Mouse (Mus musculus): ENCODE results near the gene Rps19. TPM values are rescaled to one million over a fixed set of nuclear protein-coding genes. Genes with fewer than 3 reads are reported as not detected.

The Rps19 gene
- polyA plus RNA-seq, 1 experiment from 2014 or later, result 2,364 TPM

GRCm38 (mm10) chr7:24901114-24901513, 16.9 kb downstream of the Rps19 start:
- Histone ChIP-seq H3K9ac (replicated peaks; ENCODE audit: low read length) (no peak overlapping the region), H3K4me2 (replicated peaks; ENCODE audit: low read depth, low read length) (no peak overlapping the region), H3K27me3 (ENCODE audit: insufficient read depth, low read length) (no peaks in the 10 kb centered on the region), H3K36me3 (ENCODE audit: insufficient read depth, low read length) (no peaks in the 10 kb centered on the region), H3K27ac (ENCODE audit: low read length) (no peak overlapping the region), H3K4me3 (ENCODE audit: low read length) (no peak overlapping the region), H3K4me1 (ENCODE audit: insufficient read depth, low read length) (peaks cover 19% of the 10 kb centered on the region), H3K9me3 (ENCODE audit: low read length) (no peaks in the 10 kb centered on the region)
- WGBS, result 77% methylated on average over 6 of the region's 6 CpGs
- no peak for ATAC-seq (ENCODE audit: low FRiP score, low TSS enrichment)

DNA sequence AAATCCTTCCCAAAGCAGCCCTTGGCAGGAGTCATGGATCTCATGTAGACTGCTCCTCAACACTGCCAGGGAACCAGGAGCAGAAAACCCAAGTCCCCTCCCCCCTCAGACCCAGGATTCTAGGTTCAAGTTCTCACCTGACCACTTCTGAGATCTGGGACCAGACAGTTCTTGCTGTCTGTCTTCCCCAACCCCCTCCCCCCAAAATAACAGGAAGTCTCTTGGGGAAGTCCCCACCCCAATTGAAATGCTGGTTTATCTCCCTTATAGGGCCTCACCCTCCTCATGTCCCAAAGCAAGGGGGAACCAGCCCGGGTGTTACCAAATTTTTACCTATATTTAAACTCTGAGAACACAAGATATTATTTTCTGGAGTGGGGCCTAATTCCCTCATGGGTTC, 17.7 kb downstream of the Rps19 start:
- H3K27ac ChIP-seq (ENCODE audit: low read length), result peak overlapping the region; percentile 73
- H3K9ac ChIP-seq (replicated peaks; ENCODE audit: low read length), result peak overlapping the region; percentile 88
- H3K36me3 ChIP-seq (ENCODE audit: insufficient read depth, low read length), result no peaks in the 10 kb centered on the region
- H3K4me1 ChIP-seq (ENCODE audit: insufficient read depth, low read length), result peaks cover 27% of the 10 kb centered on the region
- no peak overlapping the region for H3K4me3 ChIP-seq (ENCODE audit: low read length)
- H3K9me3 ChIP-seq (ENCODE audit: low read length), result no peaks in the 10 kb centered on the region
- ATAC-seq (ENCODE audit: low FRiP score, low TSS enrichment), result no peak
- H3K4me2 ChIP-seq (replicated peaks; ENCODE audit: low read depth, low read length), result peak overlapping the region; percentile 94; the same call in 1 of the 2 replicates
- 42% methylated on average over 1 of the region's 1 CpGs for WGBS
- H3K27me3 ChIP-seq (ENCODE audit: insufficient read depth, low read length), result no peaks in the 10 kb centered on the region

GRCm38 (mm10) chr7:24902264-24902629, 18.1 kb downstream of the Rps19 start:
- Histone ChIP-seq H3K9me3 (ENCODE audit: low read length) (no peaks in the 10 kb centered on the region), H3K27ac (ENCODE audit: low read length) (peak overlapping the region; percentile 73), H3K4me2 (replicated peaks; ENCODE audit: low read depth, low read length) (peak overlapping the region; percentile 94), H3K27me3 (ENCODE audit: insufficient read depth, low read length) (no peaks in the 10 kb centered on the region), H3K4me3 (ENCODE audit: low read length) (peak overlapping the region; percentile 62), H3K9ac (replicated peaks; ENCODE audit: low read length) (peak overlapping the region; percentile 88), H3K4me1 (ENCODE audit: insufficient read depth, low read length) (peaks cover 31% of the 10 kb centered on the region), H3K36me3 (ENCODE audit: insufficient read depth, low read length) (no peaks in the 10 kb centered on the region)
- no peak for ATAC-seq (ENCODE audit: low FRiP score, low TSS enrichment)
- WGBS, result 44% methylated on average over 2 of the region's 2 CpGs

- ATAC-seq (ENCODE audit: low FRiP score, low TSS enrichment), result no peak
- Histone ChIP-seq H3K27ac (ENCODE audit: low read length) (peak within 1 kb of the TSS; percentile 73), H3K4me2 (replicated peaks; ENCODE audit: low read depth, low read length) (peak within 1 kb of the TSS; percentile 94), H3K4me3 (ENCODE audit: low read length) (peak within 1 kb of the TSS; percentile 62), H3K27me3 (ENCODE audit: insufficient read depth, low read length) (no peaks in the 10 kb centered on the region), H3K9me3 (ENCODE audit: low read length) (no peaks in the 10 kb centered on the region), H3K4me1 (ENCODE audit: insufficient read depth, low read length) (peaks cover 35% of the 10 kb centered on the region), H3K9ac (replicated peaks; ENCODE audit: low read length) (peak within 1 kb of the TSS; percentile 88), H3K36me3 (ENCODE audit: insufficient read depth, low read length) (no peaks in the 10 kb centered on the region)
- 7% methylated on average over 28 of the region's 68 CpGs for WGBS
Observed at GRCm38 (mm10) chr7:24902630-24903443, 18.7 kb downstream of the Rps19 start, which contains the start of gene Arhgef1. Arhgef1 (plus strand) TSS chr7:24902912.

- no peaks in the 10 kb centered on the region for H3K27me3 ChIP-seq (ENCODE audit: insufficient read depth, low read length)
- ATAC-seq (ENCODE audit: low FRiP score, low TSS enrichment), result no peak
- peaks cover 35% of the 10 kb centered on the region for H3K4me1 ChIP-seq (ENCODE audit: insufficient read depth, low read length)
- H3K4me3 ChIP-seq (ENCODE audit: low read length), result peak overlapping the region; percentile 62
- 29% methylated on average over 10 of the region's 10 CpGs for WGBS
- peak overlapping the region; percentile 94 for H3K4me2 ChIP-seq (replicated peaks; ENCODE audit: low read depth, low read length)
- H3K9me3 ChIP-seq (ENCODE audit: low read length), result no peaks in the 10 kb centered on the region
- peak overlapping the region; percentile 73 for H3K27ac ChIP-seq (ENCODE audit: low read length)
- H3K9ac ChIP-seq (replicated peaks; ENCODE audit: low read length), result peak overlapping the region; percentile 88
- peaks cover 4% of the 10 kb centered on the region; the same call in 1 of the 2 replicates for H3K36me3 ChIP-seq (ENCODE audit: insufficient read depth, low read length)
Observed at GRCm38 (mm10) chr7:24903444-24903825, 19.3 kb downstream of the Rps19 start.

GRCm38 (mm10) chr7:24904070-24904483, 19.9 kb downstream of the Rps19 start:
- ATAC-seq (ENCODE audit: low FRiP score, low TSS enrichment), result peak; percentile 98
- Histone ChIP-seq H3K4me3 (ENCODE audit: low read length) (peak overlapping the region; percentile 62), H3K9ac (replicated peaks; ENCODE audit: low read length) (peak overlapping the region; percentile 88), H3K36me3 (ENCODE audit: insufficient read depth, low read length) (peaks cover 10% of the 10 kb centered on the region; the same call in 1 of the 2 replicates), H3K4me2 (replicated peaks; ENCODE audit: low read depth, low read length) (peak overlapping the region; percentile 94), H3K27me3 (ENCODE audit: insufficient read depth, low read length) (no peaks in the 10 kb centered on the region), H3K9me3 (ENCODE audit: low read length) (no peaks in the 10 kb centered on the region), H3K4me1 (ENCODE audit: insufficient read depth, low read length) (peaks cover 35% of the 10 kb centered on the region), H3K27ac (ENCODE audit: low read length) (peak overlapping the region; percentile 84)
- WGBS, result under 1% methylated on average over 30 of the region's 30 CpGs

DNA sequence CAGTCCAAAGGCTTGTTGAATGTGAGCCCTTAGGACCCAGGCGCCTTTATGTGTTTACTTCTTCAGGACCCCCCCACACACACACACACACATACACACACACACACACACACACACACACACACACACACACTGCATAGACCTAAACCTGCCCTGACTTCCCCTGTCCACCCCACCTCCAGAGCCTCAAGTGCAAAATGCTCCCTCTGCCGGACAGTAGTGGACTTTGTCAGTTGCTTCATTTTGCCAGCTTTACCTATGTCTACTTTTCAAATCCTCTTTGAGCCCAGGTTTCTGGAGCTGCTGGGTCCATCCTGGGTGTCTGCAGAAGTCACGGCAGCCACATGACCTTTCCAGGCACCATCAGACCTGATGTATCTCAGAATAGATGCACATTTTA, 20.8 kb downstream of the Rps19 start:
- H3K36me3 ChIP-seq (ENCODE audit: insufficient read depth, low read length), result peaks cover 11% of the 10 kb centered on the region; the same call in 1 of the 2 replicates
- WGBS, result 9% methylated on average over 3 of the region's 3 CpGs
- peak overlapping the region; percentile 94 for H3K4me2 ChIP-seq (replicated peaks; ENCODE audit: low read depth, low read length)
- H3K27ac ChIP-seq (ENCODE audit: low read length), result peak overlapping the region; percentile 84
- peaks cover 35% of the 10 kb centered on the region for H3K4me1 ChIP-seq (ENCODE audit: insufficient read depth, low read length)
- H3K9me3 ChIP-seq (ENCODE audit: low read length), result no peaks in the 10 kb centered on the region
- peak overlapping the region; percentile 62 for H3K4me3 ChIP-seq (ENCODE audit: low read length)
- no peaks in the 10 kb centered on the region for H3K27me3 ChIP-seq (ENCODE audit: insufficient read depth, low read length)
- peak overlapping the region; percentile 86 for H3K9ac ChIP-seq (replicated peaks; ENCODE audit: low read length)
- 0 out of 2 replicates have a peak, but pooled peaks have one; percentile 25 for ATAC-seq (ENCODE audit: low FRiP score, low TSS enrichment)

DNA sequence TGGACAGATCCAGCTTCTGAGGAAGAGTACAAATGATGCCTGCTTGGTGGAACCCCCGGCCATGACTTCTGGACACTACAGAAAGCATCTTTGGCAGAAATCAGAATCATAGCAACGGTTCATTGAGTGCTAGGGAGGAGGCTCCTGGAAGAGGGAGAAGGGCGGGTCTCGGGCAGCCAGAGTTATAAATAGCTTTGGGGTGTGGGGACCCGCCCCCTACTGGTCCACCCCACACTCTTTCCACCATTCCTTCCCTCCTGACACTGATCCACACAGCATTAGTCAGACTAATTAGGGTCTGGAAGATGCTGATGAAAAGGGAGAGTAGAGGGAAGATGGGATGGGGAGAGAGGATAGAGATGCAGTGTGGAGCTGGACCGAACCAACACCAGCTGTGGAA, 22.4 kb downstream of the Rps19 start:
- H3K9me3 ChIP-seq (ENCODE audit: low read length), result no peaks in the 10 kb centered on the region
- H3K27me3 ChIP-seq (ENCODE audit: insufficient read depth, low read length), result no peaks in the 10 kb centered on the region
- 21% methylated on average over 6 of the region's 6 CpGs for whole genome bisulfite sequencing
- H3K4me1 ChIP-seq (ENCODE audit: insufficient read depth, low read length), result peaks cover 35% of the 10 kb centered on the region
- H3K4me3 ChIP-seq (ENCODE audit: low read length), result no peak overlapping the region
- no peak overlapping the region for H3K4me2 ChIP-seq (replicated peaks; ENCODE audit: low read depth, low read length)
- H3K36me3 ChIP-seq (ENCODE audit: insufficient read depth, low read length), result peaks cover 15% of the 10 kb centered on the region; the same call in 1 of the 2 replicates
- no peak overlapping the region for H3K27ac ChIP-seq (ENCODE audit: low read length)
- peak overlapping the region; percentile 13; the same call in 1 of the 2 replicates for H3K9ac ChIP-seq (replicated peaks; ENCODE audit: low read length)
- ATAC-seq (ENCODE audit: low FRiP score, low TSS enrichment), result no peak

GRCm38 (mm10) chr7:24907211-24907748, 23.1 kb downstream of the Rps19 start:
- 19% methylated on average over 13 of the region's 13 CpGs for WGBS
- peak overlapping the region; percentile 13; the same call in 1 of the 2 replicates for H3K9ac ChIP-seq (replicated peaks; ENCODE audit: low read length)
- no peak overlapping the region for H3K4me3 ChIP-seq (ENCODE audit: low read length)
- H3K27me3 ChIP-seq (ENCODE audit: insufficient read depth, low read length), result no peaks in the 10 kb centered on the region
- ATAC-seq (ENCODE audit: low FRiP score, low TSS enrichment), result no peak
- peak overlapping the region; percentile 14; the same call in 1 of the 2 replicates for H3K4me2 ChIP-seq (replicated peaks; ENCODE audit: low read depth, low read length)
- peaks cover 20% of the 10 kb centered on the region; the same call in 1 of the 2 replicates for H3K36me3 ChIP-seq (ENCODE audit: insufficient read depth, low read length)
- peak overlapping the region; percentile 8; the same call in 1 of the 2 replicates for H3K27ac ChIP-seq (ENCODE audit: low read length)
- peaks cover 30% of the 10 kb centered on the region for H3K4me1 ChIP-seq (ENCODE audit: insufficient read depth, low read length)
- H3K9me3 ChIP-seq (ENCODE audit: low read length), result no peaks in the 10 kb centered on the region
